Mouse (Mus musculus) cerebral cortex, adult 2 months (tissue): ENCODE data around the gene Dcpp1.

Experiments
- WGBS: fragments of 180-500 bp; shearing (Covaris S2); methylation state at CpG from one replicate; pipeline ENCODE4 v1.1.7; 2018; 5-methylcytosine and 5-hydroxymethylcytosine counted together

Gene Dcpp1

DNA sequence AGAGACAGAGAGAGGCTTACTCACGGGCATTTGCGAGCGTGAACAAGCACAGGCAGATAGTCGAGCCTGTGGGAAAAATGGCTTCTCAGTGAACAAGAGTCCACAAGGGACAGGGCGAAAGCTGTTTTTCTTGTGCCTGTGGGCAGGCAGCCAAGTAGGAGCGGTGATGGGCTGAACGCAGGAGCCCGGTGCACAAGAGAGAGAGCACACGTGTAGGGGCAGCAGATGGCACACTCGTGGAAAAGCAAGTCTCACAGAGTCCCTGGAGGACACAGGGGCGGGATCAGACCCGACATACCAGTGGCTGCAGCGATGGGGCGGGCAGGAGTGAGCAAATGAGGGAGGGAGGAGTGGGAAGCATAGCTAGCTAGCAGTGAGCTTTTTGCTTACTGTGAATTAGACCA lies 44.4 kb downstream of the Dcpp1 start:
- WGBS = under 1% methylated on average over 14 of the region's 14 CpGs

DNA sequence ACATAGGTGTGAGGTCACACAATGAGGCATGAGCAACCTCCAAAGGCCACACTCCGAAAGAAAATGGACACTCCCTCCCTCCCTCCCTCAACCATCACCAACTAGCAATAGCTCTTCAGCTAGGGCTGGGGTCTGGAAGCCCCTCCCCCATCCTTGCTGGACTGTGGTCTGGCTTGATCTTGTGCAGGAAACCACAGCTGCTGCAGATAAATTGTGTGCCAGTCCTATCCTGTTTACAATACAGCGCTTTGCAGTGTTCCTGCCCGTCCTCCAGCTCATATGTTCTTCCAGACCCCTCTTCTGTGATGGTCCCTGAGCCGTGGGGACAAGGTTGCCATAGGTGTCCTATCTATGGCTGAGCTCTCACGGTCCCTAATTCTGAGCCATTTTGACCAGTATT lies 50.5 kb downstream of the Dcpp1 start:
- WGBS = 84% methylated on average over 5 of the region's 5 CpGs
